Mouse (Mus musculus) bone marrow macrophage, adult 2 months (primary cell): ENCODE measurements around the gene Agap1.

Experiments
- CTCF ChIP-seq: IDR thresholded peaks from 2 replicates; pipeline ENCODE4 v1.5.1; 2012; ENCODE audit warnings: low read depth, mild to moderate bottlenecking, low read length, moderate library complexity
- POLR2A ChIP-seq: IDR thresholded peaks from 2 replicates; pipeline ENCODE4 v1.6.1; 2012; ENCODE audit warnings: mild to moderate bottlenecking, low read depth, low read length, borderline replicate concordance

- TF ChIP-seq CTCF (no peak), POLR2A (no peak)
These were observed 350.4 kb downstream of the Agap1 start for GRCm38 (mm10) chr1:89804981-89805380.
